Mouse (Mus musculus) liver, adult 2 months (tissue): ENCODE data around the gene 4933428G20Rik.

ENCODE experiments used
- CTCF ChIP-seq: fragments of 200-500 bp; IDR thresholded peaks from 2 replicates; pipeline ENCODE4 v1.5.1; 2011; ENCODE audit warnings: low read depth, low read length, control low read depth
- POLR2A ChIP-seq: fragments of 200-500 bp; IDR thresholded peaks from 2 replicates; pipeline ENCODE4 v1.6.1; 2011; ENCODE audit warnings: low read length, control low read depth; ENCODE audit not compliant: insufficient read depth; ENCODE audit errors: extremely low read depth

DNA sequence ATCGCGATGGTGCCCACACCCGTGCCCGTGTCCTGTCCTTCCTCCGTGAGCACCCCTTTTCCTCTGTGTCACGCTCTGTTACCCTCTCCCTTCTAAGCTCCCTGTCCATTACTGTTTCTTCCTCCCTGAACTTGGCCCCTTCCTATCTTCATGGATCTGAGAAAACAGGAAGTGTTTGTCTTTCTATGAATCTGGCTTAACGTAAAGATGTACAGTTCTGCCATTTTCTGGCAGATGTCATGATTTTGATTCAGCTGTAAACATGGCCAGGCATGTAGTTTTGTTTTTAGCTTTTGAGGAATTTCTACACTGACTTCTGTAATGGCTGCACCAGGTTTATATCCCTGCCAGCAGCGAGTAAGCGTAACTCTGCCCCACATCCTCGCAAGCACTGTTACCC is 21.1 kb downstream of the 4933428G20Rik start:
- TF ChIP-seq CTCF (no peak), POLR2A (no peak)
